Mouse (Mus musculus): ENCODE data around the gene Dennd4c. TPM values are rescaled to one million over a fixed set of nuclear protein-coding genes. Genes with fewer than 3 reads are reported as not detected.

Dennd4c gene
- polyA plus RNA-seq, 1 experiment from 2014 or later = 7.4 TPM

GRCm38 (mm10) chr4:86857113-86858069, 109.0 kb downstream of the Dennd4c start, which contains the start of gene Rps6:
Rps6 (minus strand) TSS chr4:86857412.
- Histone ChIP-seq H3K27me3 (replicated peaks; ENCODE audit: control insufficient read depth, insufficient read depth, low read length) (no peaks in the 10 kb centered on the region), H3K4me1 (replicated peaks; ENCODE audit: control insufficient read depth, insufficient read depth, low read length) (peaks cover 4% of the 10 kb centered on the region; the same call in 1 of the 2 replicates), H3K4me3 (ENCODE audit: low read depth, low read length) (peak within 1 kb of the TSS; percentile 49), H3K4me2 (ENCODE audit: low read length) (peak within 1 kb of the TSS; percentile 82), H3K27ac (ENCODE audit: low read depth) (peak within 1 kb of the TSS; percentile 92), H3K9me3 (ENCODE audit: control insufficient read depth, low read length) (0 out of 2 replicates have a peak, but pooled peaks cover 2% of the 10 kb centered on the region), H3K9ac (ENCODE audit: low read length) (peak within 1 kb of the TSS; percentile 87), H3K36me3 (ENCODE audit: control insufficient read depth, insufficient read depth, low read length) (peaks cover 31% of the 10 kb centered on the region)
- ATAC-seq (replicated peaks; ENCODE audit: low FRiP score, low TSS enrichment, low read depth) = peak; percentile 97
- under 1% methylated on average over 68 of the region's 68 CpGs for WGBS
- DNase-seq (ENCODE audit: low spot score) = peak; percentile 97

- H3K4me3 ChIP-seq (ENCODE audit: low read depth, low read length) = peak overlapping the region; percentile 49
- peak overlapping the region; percentile 82 for H3K4me2 ChIP-seq (ENCODE audit: low read length)
- DNase-seq (ENCODE audit: low spot score) (no peak), ATAC-seq (replicated peaks; ENCODE audit: low FRiP score, low TSS enrichment, low read depth) (no peak)
- H3K36me3 ChIP-seq (ENCODE audit: control insufficient read depth, insufficient read depth, low read length) = peaks cover 25% of the 10 kb centered on the region
- WGBS = 59% methylated on average over 12 of the region's 12 CpGs
- H3K4me1 ChIP-seq (replicated peaks; ENCODE audit: control insufficient read depth, insufficient read depth, low read length) = peaks cover 4% of the 10 kb centered on the region; the same call in 1 of the 2 replicates
- H3K27ac ChIP-seq (ENCODE audit: low read depth) = no peak overlapping the region
- 0 out of 2 replicates have a peak, but pooled peaks cover under 1% of the 10 kb centered on the region for H3K9me3 ChIP-seq (ENCODE audit: control insufficient read depth, low read length)
- H3K9ac ChIP-seq (ENCODE audit: low read length) = peak overlapping the region; percentile 87
- no peaks in the 10 kb centered on the region for H3K27me3 ChIP-seq (replicated peaks; ENCODE audit: control insufficient read depth, insufficient read depth, low read length)
Observed at GRCm38 (mm10) chr4:86858070-86858440, 109.7 kb downstream of the Dennd4c start.

GRCm38 (mm10) chr4:86864087-86864486, 115.7 kb downstream of the Dennd4c start:
- ATAC-seq (replicated peaks; ENCODE audit: low FRiP score, low TSS enrichment, low read depth) = no peak
- WGBS = 77% methylated on average over 5 of the region's 5 CpGs
- H3K36me3 ChIP-seq (ENCODE audit: control insufficient read depth, insufficient read depth, low read length) = no peaks in the 10 kb centered on the region
- H3K4me3 ChIP-seq (ENCODE audit: low read depth, low read length) = no peak overlapping the region
- H3K27ac ChIP-seq (ENCODE audit: low read depth) = no peak overlapping the region
- H3K4me1 ChIP-seq (replicated peaks; ENCODE audit: control insufficient read depth, insufficient read depth, low read length) = no peaks in the 10 kb centered on the region
- no peaks in the 10 kb centered on the region for H3K27me3 ChIP-seq (replicated peaks; ENCODE audit: control insufficient read depth, insufficient read depth, low read length)
- H3K4me2 ChIP-seq (ENCODE audit: low read length) = no peak overlapping the region
- no peak overlapping the region for H3K9ac ChIP-seq (ENCODE audit: low read length)
- DNase-seq (ENCODE audit: low spot score) = no peak
- 0 out of 2 replicates have a peak, but pooled peaks cover 2% of the 10 kb centered on the region for H3K9me3 ChIP-seq (ENCODE audit: control insufficient read depth, low read length)

- Histone ChIP-seq H3K4me2 (ENCODE audit: low read length) (no peak overlapping the region), H3K36me3 (ENCODE audit: control insufficient read depth, insufficient read depth, low read length) (no peaks in the 10 kb centered on the region), H3K4me3 (ENCODE audit: low read depth, low read length) (no peak overlapping the region), H3K9ac (ENCODE audit: low read length) (no peak overlapping the region), H3K9me3 (ENCODE audit: control insufficient read depth, low read length) (0 out of 2 replicates have a peak, but pooled peaks cover 2% of the 10 kb centered on the region), H3K4me1 (replicated peaks; ENCODE audit: control insufficient read depth, insufficient read depth, low read length) (no peaks in the 10 kb centered on the region), H3K27ac (ENCODE audit: low read depth) (no peak overlapping the region), H3K27me3 (replicated peaks; ENCODE audit: control insufficient read depth, insufficient read depth, low read length) (0 out of 2 replicates have a peak, but pooled peaks cover 5% of the 10 kb centered on the region)
- ATAC-seq (replicated peaks; ENCODE audit: low FRiP score, low TSS enrichment, low read depth) (no peak), DNase-seq (ENCODE audit: low spot score) (no peak)
Observed at GRCm38 (mm10) chr4:86871988-86872387, 123.6 kb downstream of the Dennd4c start.

GRCm38 (mm10) chr4:86873072-86873471, 124.7 kb downstream of the Dennd4c start:
- Histone ChIP-seq H3K9ac (ENCODE audit: low read length) (no peak overlapping the region), H3K27me3 (replicated peaks; ENCODE audit: control insufficient read depth, insufficient read depth, low read length) (0 out of 2 replicates have a peak, but pooled peaks cover 5% of the 10 kb centered on the region), H3K27ac (ENCODE audit: low read depth) (no peak overlapping the region), H3K4me1 (replicated peaks; ENCODE audit: control insufficient read depth, insufficient read depth, low read length) (no peaks in the 10 kb centered on the region), H3K9me3 (ENCODE audit: control insufficient read depth, low read length) (0 out of 2 replicates have a peak, but pooled peaks cover 2% of the 10 kb centered on the region), H3K4me2 (ENCODE audit: low read length) (no peak overlapping the region), H3K36me3 (ENCODE audit: control insufficient read depth, insufficient read depth, low read length) (no peaks in the 10 kb centered on the region), H3K4me3 (ENCODE audit: low read depth, low read length) (no peak overlapping the region)
- ATAC-seq (replicated peaks; ENCODE audit: low FRiP score, low TSS enrichment, low read depth) (no peak), DNase-seq (ENCODE audit: low spot score) (no peak)
- WGBS = 48% methylated on average over 4 of the region's 4 CpGs

- DNase-seq (ENCODE audit: low spot score) (peak; percentile 88), ATAC-seq (replicated peaks; ENCODE audit: low FRiP score, low TSS enrichment, low read depth) (peak; percentile 92)
- H3K27me3 ChIP-seq (replicated peaks; ENCODE audit: control insufficient read depth, insufficient read depth, low read length) = 0 out of 2 replicates have a peak, but pooled peaks cover 5% of the 10 kb centered on the region
- H3K9ac ChIP-seq (ENCODE audit: low read length) = peak within 1 kb of the TSS; percentile 56
- peak within 1 kb of the TSS; percentile 98 for H3K4me2 ChIP-seq (ENCODE audit: low read length)
- H3K4me1 ChIP-seq (replicated peaks; ENCODE audit: control insufficient read depth, insufficient read depth, low read length) = no peaks in the 10 kb centered on the region
- no peak within 1 kb of the TSS for H3K27ac ChIP-seq (ENCODE audit: low read depth)
- peak within 1 kb of the TSS; percentile 66 for H3K4me3 ChIP-seq (ENCODE audit: low read depth, low read length)
- WGBS = under 1% methylated on average over 60 of the region's 60 CpGs
- no peaks in the 10 kb centered on the region for H3K9me3 ChIP-seq (ENCODE audit: control insufficient read depth, low read length)
- H3K36me3 ChIP-seq (ENCODE audit: control insufficient read depth, insufficient read depth, low read length) = no peaks in the 10 kb centered on the region
Observed at GRCm38 (mm10) chr4:86874146-86874847, 125.9 kb downstream of the Dennd4c start, which contains the start of gene Acer2. Acer2 (plus strand) TSS chr4:86874396.

GRCm38 (mm10) chr4:86879477-86879876, 131.1 kb downstream of the Dennd4c start:
- H3K9ac ChIP-seq (ENCODE audit: low read length) = no peak overlapping the region
- H3K27me3 ChIP-seq (replicated peaks; ENCODE audit: control insufficient read depth, insufficient read depth, low read length) = 0 out of 2 replicates have a peak, but pooled peaks cover 5% of the 10 kb centered on the region
- no peaks in the 10 kb centered on the region for H3K36me3 ChIP-seq (ENCODE audit: control insufficient read depth, insufficient read depth, low read length)
- 90% methylated on average over 2 of the region's 2 CpGs for WGBS
- no peaks in the 10 kb centered on the region for H3K9me3 ChIP-seq (ENCODE audit: control insufficient read depth, low read length)
- H3K4me2 ChIP-seq (ENCODE audit: low read length) = no peak overlapping the region
- H3K4me3 ChIP-seq (ENCODE audit: low read depth, low read length) = no peak overlapping the region
- no peaks in the 10 kb centered on the region for H3K4me1 ChIP-seq (replicated peaks; ENCODE audit: control insufficient read depth, insufficient read depth, low read length)
- ATAC-seq (replicated peaks; ENCODE audit: low FRiP score, low TSS enrichment, low read depth) (no peak), DNase-seq (ENCODE audit: low spot score) (no peak)
- H3K27ac ChIP-seq (ENCODE audit: low read depth) = no peak overlapping the region

GRCm38 (mm10) chr4:86881178-86881577, 132.8 kb downstream of the Dennd4c start:
- no peak overlapping the region for H3K4me3 ChIP-seq (ENCODE audit: low read depth, low read length)
- whole genome bisulfite sequencing = 86% methylated on average over 4 of the region's 4 CpGs
- no peaks in the 10 kb centered on the region for H3K4me1 ChIP-seq (replicated peaks; ENCODE audit: control insufficient read depth, insufficient read depth, low read length)
- ATAC-seq (replicated peaks; ENCODE audit: low FRiP score, low TSS enrichment, low read depth) = no peak
- H3K27me3 ChIP-seq (replicated peaks; ENCODE audit: control insufficient read depth, insufficient read depth, low read length) = 0 out of 2 replicates have a peak, but pooled peaks cover under 1% of the 10 kb centered on the region
- no peak overlapping the region for H3K9ac ChIP-seq (ENCODE audit: low read length)
- no peak for DNase-seq (ENCODE audit: low spot score)
- no peak overlapping the region for H3K4me2 ChIP-seq (ENCODE audit: low read length)
- H3K9me3 ChIP-seq (ENCODE audit: control insufficient read depth, low read length) = no peaks in the 10 kb centered on the region
- no peaks in the 10 kb centered on the region for H3K36me3 ChIP-seq (ENCODE audit: control insufficient read depth, insufficient read depth, low read length)
- no peak overlapping the region for H3K27ac ChIP-seq (ENCODE audit: low read depth)

Measured in intestine, embryonic 14.5 days (tissue).